Mouse (Mus musculus) limb, embryonic 13.5 days (tissue): Measurements from ENCODE around the gene Olfr155. TPM values are rescaled to one million over a fixed set of nuclear protein-coding genes. Genes with fewer than 3 reads are reported as not detected.

Experiments used
- ATAC-seq: fragments of 200-750 bp; cut with Nextera tagmentation; 2 replicates; pipeline ENCODE4 v1.8.0; 2017; ENCODE audit warnings: low read depth, moderate number of reproducible peaks, moderate TSS enrichment; ENCODE audit not compliant: low FRiP score
- H3K27ac ChIP-seq: fragments of 300-500 bp; sonication (generic); 2 replicates; pipeline ENCODE4 v1.5.1; 2015; ENCODE audit warnings: inconsistent platforms, mild to moderate bottlenecking, moderate library complexity
- H3K27me3 ChIP-seq: fragments of 300-500 bp; sonication (generic); 2 replicates; pipeline ENCODE4 v1.6.1; 2015; ENCODE audit warnings: mild to moderate bottlenecking, inconsistent platforms
- H3K36me3 ChIP-seq: fragments of 300-500 bp; sonication (generic); 2 replicates; pipeline ENCODE4 v1.6.1; 2015; ENCODE audit warnings: inconsistent platforms, mild to moderate bottlenecking, moderate library complexity
- H3K4me1 ChIP-seq: fragments of 300-500 bp; sonication (generic); 2 replicates; pipeline ENCODE4 v1.6.1; 2015; ENCODE audit warnings: inconsistent platforms
- H3K4me2 ChIP-seq: fragments of 300-500 bp; sonication (generic); replicated peaks from 2 replicates; pipeline ENCODE4 v1.6.1; 2015; ENCODE audit warnings: inconsistent platforms, mild to moderate bottlenecking, moderate library complexity
- H3K4me3 ChIP-seq: fragments of 300-500 bp; sonication (generic); 2 replicates; pipeline ENCODE4 v1.5.1; 2015; ENCODE audit warnings: moderate library complexity, mild to moderate bottlenecking, inconsistent platforms
- H3K9ac ChIP-seq: fragments of 300-500 bp; sonication (generic); 2 replicates; pipeline ENCODE4 v1.6.1; 2015; ENCODE audit warnings: mild to moderate bottlenecking, inconsistent platforms
- H3K9me3 ChIP-seq: fragments of 300-500 bp; sonication (generic); 2 replicates; pipeline ENCODE4 v1.6.1; 2016; ENCODE audit warnings: inconsistent platforms
- WGBS: fragments of 180-500 bp; shearing (Covaris S2); methylation state at CpG from one replicate; pipeline ENCODE4 v1.1.7; 2015; 5-methylcytosine and 5-hydroxymethylcytosine counted together
- polyA plus RNA-seq: library from polyadenylated mRNA; unstranded; fragments of >200 nt; fragmentation: Nextera tagmentation; extraction: Ambion mirVana; gene quantifications from 2 replicates; pipeline ENCODE4 v1.2.1, GENCODE M21; 2015

The Olfr155 gene
- polyA plus RNA-seq, 1 experiment from 2014 or later = not detected

- no peak overlapping the region for H3K4me2 ChIP-seq
- no peak overlapping the region for H3K27ac ChIP-seq
- H3K9me3 ChIP-seq = no peaks in the 10 kb centered on the region
- H3K27me3 ChIP-seq = no peaks in the 10 kb centered on the region
- no peak overlapping the region for H3K9ac ChIP-seq
- H3K36me3 ChIP-seq = no peaks in the 10 kb centered on the region
- H3K4me1 ChIP-seq = peaks cover 6% of the 10 kb centered on the region
- WGBS = 68% methylated on average over 4 of the region's 4 CpGs
- ATAC-seq = no peak
- no peak overlapping the region for H3K4me3 ChIP-seq
Measured at GRCm38 (mm10) chr4:43863298-43863697, 11.9 kb downstream of the Olfr155 start.

- Histone ChIP-seq H3K27ac (no peak overlapping the region), H3K36me3 (no peaks in the 10 kb centered on the region), H3K4me2 (no peak overlapping the region), H3K27me3 (no peaks in the 10 kb centered on the region), H3K4me1 (0 out of 2 replicates have a peak, but pooled peaks cover 3% of the 10 kb centered on the region), H3K4me3 (no peak overlapping the region), H3K9ac (no peak overlapping the region), H3K9me3 (peaks cover 7% of the 10 kb centered on the region; the same call in 1 of the 2 replicates)
- 81% methylated on average over 10 of the region's 10 CpGs for WGBS
- no peak for ATAC-seq
Measured at GRCm38 (mm10) chr4:43869821-43870220, 18.5 kb downstream of the Olfr155 start.

- H3K27me3 ChIP-seq = no peaks in the 10 kb centered on the region
- no peak overlapping the region for H3K27ac ChIP-seq
- no peaks in the 10 kb centered on the region for H3K9me3 ChIP-seq
- H3K36me3 ChIP-seq = no peaks in the 10 kb centered on the region
- no peak for ATAC-seq
- WGBS = 41% methylated on average over 7 of the region's 7 CpGs
- H3K4me3 ChIP-seq = peak overlapping the region; percentile 88
- peak overlapping the region; percentile 86 for H3K9ac ChIP-seq
- peaks cover 33% of the 10 kb centered on the region for H3K4me1 ChIP-seq
- peak overlapping the region; percentile 90 for H3K4me2 ChIP-seq
Measured at GRCm38 (mm10) chr4:43874501-43874900, 23.1 kb downstream of the Olfr155 start.

GRCm38 (mm10) chr4:43875160-43875918 lies 24.0 kb downstream of the Olfr155 start, which contains the start of gene Reck:
Gene Reck, plus strand, starts transcription at chr4:43875530.
- 1% methylated on average over 65 of the region's 73 CpGs for WGBS
- peaks cover 33% of the 10 kb centered on the region for H3K4me1 ChIP-seq

GRCm38 (mm10) chr4:43875919-43876411 lies 24.6 kb downstream of the Olfr155 start:
- under 1% methylated on average over 20 of the region's 20 CpGs for WGBS
- Histone ChIP-seq H3K9me3 (no peaks in the 10 kb centered on the region), H3K9ac (peak overlapping the region; percentile 86), H3K4me1 (peaks cover 33% of the 10 kb centered on the region), H3K27ac (peak overlapping the region; percentile 11; the same call in 1 of the 2 replicates), H3K27me3 (no peaks in the 10 kb centered on the region), H3K4me3 (peak overlapping the region; percentile 88), H3K4me2 (peak overlapping the region; percentile 90), H3K36me3 (no peaks in the 10 kb centered on the region)
- ATAC-seq = peak; percentile 37

More at GRCm38 (mm10) chr4:43875160-43875918, 24.0 kb downstream of the Olfr155 start, which contains the start of gene Reck:
- no peaks in the 10 kb centered on the region for H3K27me3 ChIP-seq
- H3K9ac ChIP-seq = peak within 1 kb of the TSS; percentile 86
- H3K36me3 ChIP-seq = no peaks in the 10 kb centered on the region
- H3K27ac ChIP-seq = peak within 1 kb of the TSS; percentile 11
- peak within 1 kb of the TSS; percentile 88 for H3K4me3 ChIP-seq
- peak within 1 kb of the TSS; percentile 90 for H3K4me2 ChIP-seq
- ATAC-seq = peak; percentile 90
- no peaks in the 10 kb centered on the region for H3K9me3 ChIP-seq

GRCm38 (mm10) chr4:43877230-43877629 lies 25.9 kb downstream of the Olfr155 start:
- 88% methylated on average over 1 of the region's 1 CpGs for WGBS
- Histone ChIP-seq H3K9ac (no peak overlapping the region), H3K4me2 (peak overlapping the region; percentile 17; the same call in 1 of the 2 replicates), H3K27ac (no peak overlapping the region), H3K4me1 (peaks cover 33% of the 10 kb centered on the region), H3K27me3 (no peaks in the 10 kb centered on the region), H3K4me3 (no peak overlapping the region), H3K9me3 (no peaks in the 10 kb centered on the region), H3K36me3 (no peaks in the 10 kb centered on the region)
- no peak for ATAC-seq

- H3K4me3 ChIP-seq = no peak overlapping the region
- H3K9me3 ChIP-seq = no peaks in the 10 kb centered on the region
- H3K27me3 ChIP-seq = no peaks in the 10 kb centered on the region
- no peaks in the 10 kb centered on the region for H3K36me3 ChIP-seq
- peak overlapping the region; percentile 37 for H3K4me2 ChIP-seq
- no peak for ATAC-seq
- WGBS = 26% methylated on average over 5 of the region's 5 CpGs
- H3K27ac ChIP-seq = no peak overlapping the region
- peaks cover 33% of the 10 kb centered on the region for H3K4me1 ChIP-seq
- 0 out of 2 replicates have a peak overlapping the region, but pooled peaks have one; percentile 21 for H3K9ac ChIP-seq
Measured at GRCm38 (mm10) chr4:43878121-43878776, 26.9 kb downstream of the Olfr155 start.

- no peak overlapping the region for H3K9ac ChIP-seq
- no peak overlapping the region for H3K27ac ChIP-seq
- H3K4me3 ChIP-seq = no peak overlapping the region
- H3K36me3 ChIP-seq = no peaks in the 10 kb centered on the region
- WGBS = 70% methylated on average over 6 of the region's 6 CpGs
- peaks cover 45% of the 10 kb centered on the region for H3K4me1 ChIP-seq
- no peak overlapping the region for H3K4me2 ChIP-seq
- no peak for ATAC-seq
- no peaks in the 10 kb centered on the region for H3K9me3 ChIP-seq
- no peaks in the 10 kb centered on the region for H3K27me3 ChIP-seq
Measured at GRCm38 (mm10) chr4:43879566-43879965, 28.2 kb downstream of the Olfr155 start.

GRCm38 (mm10) chr4:43884196-43884595 lies 32.8 kb downstream of the Olfr155 start:
- no peak overlapping the region for H3K27ac ChIP-seq
- ATAC-seq = no peak
- H3K9ac ChIP-seq = no peak overlapping the region
- H3K27me3 ChIP-seq = no peaks in the 10 kb centered on the region
- H3K36me3 ChIP-seq = 0 out of 2 replicates have a peak, but pooled peaks cover 2% of the 10 kb centered on the region
- H3K9me3 ChIP-seq = no peaks in the 10 kb centered on the region
- no peak overlapping the region; the same call in 1 of the 2 replicates for H3K4me2 ChIP-seq
- peaks cover 23% of the 10 kb centered on the region for H3K4me1 ChIP-seq
- no peak overlapping the region for H3K4me3 ChIP-seq
- 20% methylated on average over 4 of the region's 4 CpGs for WGBS

- H3K27ac ChIP-seq = no peak overlapping the region
- H3K27me3 ChIP-seq = no peaks in the 10 kb centered on the region
- no peak overlapping the region for H3K4me3 ChIP-seq
- no peak overlapping the region for H3K9ac ChIP-seq
- ATAC-seq = no peak
- peaks cover 13% of the 10 kb centered on the region for H3K36me3 ChIP-seq
- WGBS = 85% methylated on average over 3 of the region's 3 CpGs
- H3K9me3 ChIP-seq = no peaks in the 10 kb centered on the region
- H3K4me2 ChIP-seq = no peak overlapping the region
- H3K4me1 ChIP-seq = no peaks in the 10 kb centered on the region
Measured at GRCm38 (mm10) chr4:43891247-43891646, 39.9 kb downstream of the Olfr155 start.

- no peak overlapping the region for H3K9ac ChIP-seq
- H3K9me3 ChIP-seq = no peaks in the 10 kb centered on the region
- H3K36me3 ChIP-seq = peaks cover 49% of the 10 kb centered on the region
- H3K27me3 ChIP-seq = no peaks in the 10 kb centered on the region
- no peak overlapping the region for H3K4me2 ChIP-seq
- no peak overlapping the region for H3K4me3 ChIP-seq
- H3K4me1 ChIP-seq = no peaks in the 10 kb centered on the region
- no peak overlapping the region for H3K27ac ChIP-seq
- no peak for ATAC-seq
Measured at GRCm38 (mm10) chr4:43897209-43897608, 45.8 kb downstream of the Olfr155 start.

- no peaks in the 10 kb centered on the region for H3K4me1 ChIP-seq
- no peak for ATAC-seq
- no peak overlapping the region for H3K27ac ChIP-seq
- H3K9me3 ChIP-seq = no peaks in the 10 kb centered on the region
- no peak overlapping the region for H3K4me3 ChIP-seq
- H3K9ac ChIP-seq = no peak overlapping the region
- 53% methylated on average over 8 of the region's 8 CpGs for WGBS
- no peaks in the 10 kb centered on the region for H3K27me3 ChIP-seq
- H3K4me2 ChIP-seq = no peak overlapping the region
- peaks cover 60% of the 10 kb centered on the region for H3K36me3 ChIP-seq
Measured at GRCm38 (mm10) chr4:43899197-43899596, 47.8 kb downstream of the Olfr155 start.
